Mouse (Mus musculus) heart, embryonic 16.5 days (tissue): Measurements from ENCODE around the gene Zfp94. TPM values are rescaled to one million over a fixed set of nuclear protein-coding genes. Genes with fewer than 3 reads are reported as not detected.
"Not testable (repeated sequence)": the region's sequence is repeated elsewhere in the genome, so short reads cannot be mapped to it uniquely, and the experiment has no call there.

Experiments used
- ATAC-seq: fragments of 200-750 bp; cut with Nextera tagmentation; replicated peaks from 2 replicates; pipeline ENCODE4 v1.8.0; 2017; ENCODE audit warnings: moderate number of reproducible peaks; ENCODE audit not compliant: insufficient read depth, low FRiP score; ENCODE audit errors: extremely low read depth
- H3K27ac ChIP-seq: fragments of 300-500 bp; sonication (generic); 2 replicates; pipeline ENCODE4 v1.5.1; 2014; ENCODE audit warnings: mild to moderate bottlenecking, low read length, control low read depth, moderate library complexity
- H3K27me3 ChIP-seq: fragments of 300-500 bp; sonication (generic); 2 replicates; pipeline ENCODE4 v1.6.1; 2014; ENCODE audit warnings: low read length, mixed read lengths; ENCODE audit not compliant: control insufficient read depth, insufficient read depth
- H3K36me3 ChIP-seq: fragments of 300-500 bp; sonication (generic); 2 replicates; pipeline ENCODE4 v1.6.1; 2014; ENCODE audit not compliant: control insufficient read depth, insufficient read depth
- H3K4me1 ChIP-seq: fragments of 300-500 bp; sonication (generic); 2 replicates; pipeline ENCODE4 v1.6.1; 2014; ENCODE audit warnings: low read length, mixed read lengths; ENCODE audit not compliant: control insufficient read depth, insufficient read depth
- H3K4me2 ChIP-seq: fragments of 300-500 bp; sonication (generic); 2 replicates; pipeline ENCODE4 v1.6.1; 2014; ENCODE audit warnings: low read depth, mild to moderate bottlenecking, control low read depth, low read length
- H3K4me3 ChIP-seq: fragments of 300-500 bp; sonication (generic); 2 replicates; pipeline ENCODE4 v1.5.1; 2014; ENCODE audit warnings: mild to moderate bottlenecking, control low read depth, low read length
- H3K9ac ChIP-seq: fragments of 300-500 bp; sonication (generic); 2 replicates; pipeline ENCODE4 v1.6.1; 2014; ENCODE audit warnings: low read length, control low read depth
- H3K9me3 ChIP-seq: fragments of 300-500 bp; sonication (generic); replicated peaks from 2 replicates; pipeline ENCODE4 v1.6.1; 2016; ENCODE audit warnings: low read length; ENCODE audit not compliant: control insufficient read depth
- WGBS: fragments of 180-500 bp; shearing (Covaris S2); extraction: QIAGEN DNeasy Blood & Tissue Kit; methylation state at CpG from one replicate; pipeline ENCODE4 v1.1.7; 2014; 5-methylcytosine and 5-hydroxymethylcytosine counted together
- polyA plus RNA-seq: library from polyadenylated mRNA; unstranded; fragments of >200 nt; fragmentation: Nextera tagmentation; extraction: Ambion mirVana; gene quantifications from 2 replicates; pipeline ENCODE4 v1.2.1, GENCODE M21; 2015

Zfp94 gene
- polyA plus RNA-seq, 1 experiment from 2014 or later = 5.1 TPM

DNA sequence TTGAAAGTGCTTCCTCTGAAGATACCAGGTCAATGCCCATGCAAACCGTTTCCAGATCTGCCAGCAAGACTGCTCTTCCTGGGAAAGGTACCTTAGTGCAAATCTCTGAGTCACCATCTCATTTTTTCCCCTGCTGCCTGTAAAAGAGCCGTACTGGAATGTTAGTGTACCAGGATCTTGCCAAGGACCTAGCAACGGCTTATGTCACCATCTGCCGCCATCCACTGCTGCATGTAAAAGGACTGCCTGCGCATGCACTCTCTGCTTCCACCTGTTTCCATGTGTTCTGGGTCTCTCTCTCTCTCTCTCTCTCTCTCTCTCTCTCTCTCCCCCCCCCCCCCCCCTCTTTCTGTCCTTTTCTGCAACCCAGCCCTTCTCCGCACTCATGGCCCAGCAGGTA, 28.0 kb downstream of the Zfp94 start:
- WGBS = 87% methylated on average over 6 of the region's 6 CpGs

GRCm38 (mm10) chr7:24287670-24288069, 28.8 kb downstream of the Zfp94 start:
- Histone ChIP-seq H3K4me3 (no peak overlapping the region), H3K4me1 (no peaks in the 10 kb centered on the region), H3K27ac (no peak overlapping the region), H3K4me2 (no peak overlapping the region), H3K9me3 (no peaks in the 10 kb centered on the region), H3K9ac (no peak overlapping the region), H3K27me3 (no peaks in the 10 kb centered on the region), H3K36me3 (peaks cover 29% of the 10 kb centered on the region)
- ATAC-seq = no peak
- 79% methylated on average over 5 of the region's 5 CpGs for WGBS

More for the DNA sequence above, 28.0 kb downstream of the Zfp94 start:
- Histone ChIP-seq H3K4me3 (no peak overlapping the region), H3K27ac (no peak overlapping the region), H3K9me3 (no peaks in the 10 kb centered on the region), H3K9ac (no peak overlapping the region), H3K36me3 (peaks cover 33% of the 10 kb centered on the region), H3K4me1 (no peaks in the 10 kb centered on the region), H3K27me3 (no peaks in the 10 kb centered on the region), H3K4me2 (no peak overlapping the region)
- ATAC-seq = no peak

DNA sequence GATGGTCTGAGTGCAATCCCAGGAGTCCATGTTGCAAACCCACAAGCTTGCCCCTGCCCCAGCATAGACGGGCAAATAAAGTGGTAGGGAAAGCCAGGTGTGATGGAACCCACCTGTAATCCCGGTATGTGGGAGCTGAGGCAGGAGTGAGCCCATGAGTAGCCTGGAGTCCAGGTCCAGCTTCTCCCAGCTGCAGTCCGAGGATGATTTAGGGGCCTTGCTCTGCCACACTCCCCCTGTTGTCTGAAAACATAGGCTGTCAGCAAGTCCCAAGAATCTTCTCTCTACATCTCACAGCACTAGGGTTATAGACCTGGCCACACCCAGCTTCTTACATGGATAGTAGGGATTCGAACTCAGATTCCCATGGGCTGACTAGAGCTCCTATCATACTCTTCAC, 29.6 kb downstream of the Zfp94 start:
- Histone ChIP-seq H3K9me3 (no peaks in the 10 kb centered on the region), H3K27me3 (no peaks in the 10 kb centered on the region), H3K36me3 (peaks cover 22% of the 10 kb centered on the region), H3K4me1 (no peaks in the 10 kb centered on the region), H3K27ac (no peak overlapping the region), H3K9ac (no peak overlapping the region), H3K4me3 (no peak overlapping the region), H3K4me2 (no peak overlapping the region)
- no peak for ATAC-seq
- WGBS = 78% methylated on average over 4 of the region's 4 CpGs

DNA sequence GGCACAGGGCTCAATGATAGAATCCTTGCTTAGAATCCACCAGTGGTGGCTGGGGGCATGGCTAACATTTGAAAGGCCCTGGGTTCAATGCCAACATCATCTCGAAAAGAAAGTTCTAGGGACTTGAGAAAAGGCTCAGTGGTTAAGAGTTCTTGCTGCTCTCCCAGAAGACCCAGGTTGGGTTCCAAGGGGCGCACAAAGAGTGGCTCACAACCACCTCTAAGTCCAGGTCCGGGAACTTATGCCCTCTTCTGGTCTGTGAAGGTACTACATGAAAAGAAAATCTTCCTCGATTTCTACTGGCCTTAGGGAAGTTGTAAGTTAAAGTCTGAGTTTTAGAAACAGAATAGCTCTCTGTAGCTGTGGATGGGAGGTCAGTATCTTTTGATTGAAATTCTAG, 30.4 kb downstream of the Zfp94 start:
- Histone ChIP-seq H3K9ac (no peak overlapping the region), H3K27me3 (no peaks in the 10 kb centered on the region), H3K4me1 (no peaks in the 10 kb centered on the region), H3K4me3 (no peak overlapping the region), H3K27ac (no peak overlapping the region), H3K4me2 (no peak overlapping the region), H3K9me3 (no peaks in the 10 kb centered on the region), H3K36me3 (peaks cover 14% of the 10 kb centered on the region)
- WGBS = 51% methylated on average over 4 of the region's 4 CpGs
- no peak for ATAC-seq

- Histone ChIP-seq H3K9me3 (no peaks in the 10 kb centered on the region), H3K4me1 (no peaks in the 10 kb centered on the region), H3K9ac (no peak overlapping the region), H3K4me2 (no peak overlapping the region), H3K27ac (no peak overlapping the region), H3K27me3 (no peaks in the 10 kb centered on the region), H3K36me3 (peaks cover 3% of the 10 kb centered on the region; the same call in 1 of the 2 replicates), H3K4me3 (no peak overlapping the region)
- ATAC-seq = no peak
- whole genome bisulfite sequencing = 46% methylated on average over 4 of the region's 4 CpGs
Measured at GRCm38 (mm10) chr7:24280858-24281145, 35.7 kb downstream of the Zfp94 start.

GRCm38 (mm10) chr7:24280031-24280857, 36.2 kb downstream of the Zfp94 start:
- ATAC-seq = no peak

DNA sequence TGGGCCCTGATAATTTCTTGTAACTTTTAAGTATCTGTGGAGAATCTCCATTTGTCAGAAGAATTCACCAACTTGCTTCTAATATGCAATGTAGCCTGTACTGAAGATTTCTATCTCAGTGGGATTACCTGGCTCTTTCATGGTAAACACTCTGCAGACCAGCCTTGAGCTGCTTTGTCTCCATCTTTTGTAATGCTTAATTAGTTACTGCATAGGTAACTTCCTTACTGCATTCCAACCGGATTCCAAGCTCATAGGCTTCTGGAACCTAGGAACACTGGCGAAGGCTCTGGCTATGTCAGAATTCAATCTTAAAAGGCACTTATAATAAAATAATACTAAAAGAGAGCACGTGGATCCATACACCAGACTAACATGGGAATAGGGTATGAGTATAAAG, 37.7 kb downstream of the Zfp94 start:
- not testable (repeated sequence) for H3K9me3 ChIP-seq
- WGBS = 84% methylated on average over 3 of the region's 3 CpGs

More at GRCm38 (mm10) chr7:24280031-24280857, 36.2 kb downstream of the Zfp94 start:
- Histone ChIP-seq H3K4me3 (no peak overlapping the region), H3K27me3 (no peaks in the 10 kb centered on the region), H3K4me2 (no peak overlapping the region), H3K4me1 (no peaks in the 10 kb centered on the region), H3K9me3 (no peaks in the 10 kb centered on the region), H3K36me3 (peaks cover 5% of the 10 kb centered on the region; the same call in 1 of the 2 replicates), H3K9ac (no peak overlapping the region), H3K27ac (no peak overlapping the region)
- WGBS = 54% methylated on average over 10 of the region's 10 CpGs

GRCm38 (mm10) chr7:24274456-24274855, 42.0 kb downstream of the Zfp94 start:
- ATAC-seq = no peak
- no peaks in the 10 kb centered on the region for H3K4me1 ChIP-seq
- H3K9ac ChIP-seq = no peak overlapping the region
- no peak overlapping the region for H3K4me3 ChIP-seq
- H3K9me3 ChIP-seq = no peaks in the 10 kb centered on the region
- H3K4me2 ChIP-seq = no peak overlapping the region
- WGBS = 89% methylated on average over 4 of the region's 4 CpGs
- no peak overlapping the region for H3K27ac ChIP-seq
- no peaks in the 10 kb centered on the region for H3K27me3 ChIP-seq
- peaks cover 23% of the 10 kb centered on the region for H3K36me3 ChIP-seq

More for the DNA sequence above, 37.7 kb downstream of the Zfp94 start:
- H3K27ac ChIP-seq, H3K4me2 ChIP-seq, ATAC-seq, H3K27me3 ChIP-seq, H3K4me3 ChIP-seq, H3K9ac ChIP-seq, H3K4me1 ChIP-seq: not testable (repeated sequence)
- peaks cover 20% of the 10 kb centered on the region for H3K36me3 ChIP-seq

DNA sequence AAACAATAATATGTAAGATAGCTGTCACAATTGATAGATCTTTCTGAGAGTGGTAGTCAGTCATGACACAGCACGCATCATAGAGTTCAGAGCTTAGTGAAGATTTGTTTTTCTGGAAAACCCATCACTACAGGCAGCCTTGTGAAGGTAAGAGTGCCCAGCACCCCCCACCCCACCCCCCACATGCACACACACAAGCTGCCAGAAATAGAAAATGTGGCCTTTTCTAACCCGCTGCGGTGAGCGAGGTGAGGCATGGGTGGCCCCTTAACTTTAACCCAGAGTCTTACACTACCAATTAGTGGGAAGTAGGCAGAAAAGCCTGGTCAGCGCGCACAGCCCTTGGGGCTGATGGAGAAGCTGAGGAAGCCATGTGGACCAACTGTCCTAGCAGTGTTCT, 45.3 kb downstream of the Zfp94 start:
- WGBS = 93% methylated on average over 6 of the region's 6 CpGs
- Histone ChIP-seq H3K4me3 (no peak overlapping the region), H3K4me1 (no peaks in the 10 kb centered on the region), H3K27me3 (no peaks in the 10 kb centered on the region), H3K4me2 (no peak overlapping the region), H3K9me3 (no peaks in the 10 kb centered on the region), H3K27ac (no peak overlapping the region), H3K9ac (no peak overlapping the region), H3K36me3 (peaks cover 20% of the 10 kb centered on the region)
- ATAC-seq = no peak
